Mouse (Mus musculus) pancreas, adult 10 weeks (tissue): ENCODE results near the gene Insr. TPM values are rescaled to one million over a fixed set of nuclear protein-coding genes. Genes with fewer than 3 reads are reported as not detected.

ENCODE experiments used
- polyA plus RNA-seq: library from polyadenylated mRNA; stranded (reverse); fragments of 350-450 nt; fragmentation: Illumina TruSeq; extraction: RNeasy Lipid Tissue Mini Kit (QIAGEN cat#74804); gene quantifications from one replicate; pipeline ENCODE4 v1.2.3, GENCODE M21; 2015; ENCODE audit warnings: low read depth, low replicate concordance; ENCODE audit not compliant: insufficient read depth

Insr gene
- polyA plus RNA-seq = 8.9 TPM

DNA sequence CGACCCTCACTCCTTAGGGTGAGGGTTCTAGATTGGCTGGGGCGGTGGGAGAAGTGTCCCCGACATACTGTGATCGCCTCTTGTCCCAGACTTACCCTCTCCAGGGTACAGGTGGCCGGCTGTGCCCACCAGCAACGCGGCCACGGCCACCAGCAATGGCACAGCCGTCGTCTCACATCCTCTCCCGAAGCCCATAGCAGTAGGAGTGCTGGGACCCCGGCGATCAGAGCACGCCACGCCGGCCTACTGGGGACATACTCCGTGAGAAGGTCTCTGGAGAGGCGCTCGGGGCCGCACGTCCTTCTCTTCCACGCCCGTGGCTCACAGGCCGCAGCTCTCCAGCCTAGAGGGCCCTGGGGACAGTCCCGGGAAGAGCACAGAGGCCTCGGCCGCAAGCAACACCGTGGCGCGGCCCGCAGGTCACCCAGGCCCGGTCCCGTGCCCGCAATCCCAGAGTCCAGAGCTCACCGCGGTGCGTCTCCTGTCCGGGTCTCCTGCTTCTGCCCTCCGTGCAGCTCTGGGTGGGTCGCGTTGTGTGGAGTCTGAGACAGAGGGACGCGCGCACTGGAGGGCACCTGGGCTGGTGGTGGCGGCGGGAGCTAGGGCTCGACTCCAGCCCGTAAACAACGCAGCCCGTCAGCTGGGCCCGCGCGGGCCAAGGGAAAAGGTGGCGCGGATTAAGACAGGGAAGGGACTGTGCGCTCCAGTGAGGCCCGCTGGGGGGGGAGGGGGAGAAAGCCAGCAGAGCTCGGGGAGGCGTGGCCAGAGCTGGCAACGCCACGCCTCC lies at the start of gene Insr:
Gene Insr (minus strand): TSS at position 684 of the 787 bp plus-strand sequence.

Other genes starting within 250 kb of the Insr start
- not detected for gene A430078G23Rik, start 73.8 kb upstream of the Insr start, polyA plus RNA-seq
- gene Arhgef18, start 113.4 kb upstream of the Insr start, polyA plus RNA-seq = 7.0 TPM
- gene Pex11g, start 188.1 kb upstream of the Insr start, polyA plus RNA-seq = 7.6 TPM
- not detected for gene Tex45, start 191.2 kb upstream of the Insr start, polyA plus RNA-seq
- gene Zfp358, start 213.5 kb upstream of the Insr start, polyA plus RNA-seq = 4.5 TPM
- gene Mcoln1, start 220.8 kb upstream of the Insr start, polyA plus RNA-seq = 19.2 TPM
- gene Pnpla6, start 235.8 kb upstream of the Insr start, polyA plus RNA-seq = 17.7 TPM